ENCODE assay signal across 18 mouse cellular contexts in the genomic region with DNA sequence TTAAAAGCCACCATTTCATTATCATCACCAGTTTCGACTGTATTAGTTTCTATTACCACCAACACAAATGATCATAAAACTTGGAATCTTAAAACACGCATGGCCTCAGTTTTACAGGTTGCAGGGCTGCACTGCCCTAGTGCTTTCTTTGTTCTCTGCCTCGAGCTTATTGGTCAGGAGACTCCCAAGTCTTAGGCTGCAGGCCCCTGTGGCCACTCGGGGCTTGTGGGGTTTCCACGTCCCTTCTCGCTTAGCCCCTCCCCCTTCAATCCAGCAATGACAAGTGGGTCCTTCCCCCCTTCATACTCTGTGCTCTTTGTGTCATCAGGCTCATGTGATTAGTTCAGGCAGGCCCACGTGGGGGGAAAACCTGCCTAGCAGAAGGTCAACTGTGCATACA.
DNase-seq lines count a peak whose midpoint lies in the region; ATAC-seq and TF ChIP-seq lines count a peak whose summit lies in the region.
"Had no signal": no experiment of that assay in that cellular context is flagged by ENCODE, and none has a peak within 500 bp of the region (broad histone marks: within the 10 kb centered on the region; RNA-seq: fewer than 3 reads in every experiment).

No protein-coding gene starts in this region.

- H3K36me3 ChIP-seq in forebrain, embryonic 10.5 days (replicated peaks) = no peaks in the 10 kb centered on the region
- H3K36me3 ChIP-seq in forebrain, embryonic 15.5 days = 0 out of 2 replicates have a peak, but pooled peaks cover 2% of the 10 kb centered on the region
- no peaks in the 10 kb centered on the region for H3K36me3 ChIP-seq in hindbrain, embryonic 10.5 days
- no peaks in the 10 kb centered on the region for H3K36me3 ChIP-seq in hindbrain, postnatal 0 days (ENCODE audit: insufficient read depth, low read length)
- no peaks in the 10 kb centered on the region for H3K36me3 ChIP-seq in embryonic facial prominence, embryonic 13.5 days
- no peaks in the 10 kb centered on the region for H3K36me3 ChIP-seq in limb, embryonic 14.5 days (ENCODE audit: control insufficient read depth, insufficient read depth, low read length)
- H3K36me3 ChIP-seq: liver, embryonic 12.5 days; neural tube, embryonic 13.5 days had no signal

- no peak overlapping the region for H3K4me2 ChIP-seq in forebrain, embryonic 15.5 days (replicated peaks)
- no peak overlapping the region for H3K4me2 ChIP-seq in hindbrain, postnatal 0 days (ENCODE audit: low read depth, low read length)
- H3K4me2 ChIP-seq in embryonic facial prominence, embryonic 13.5 days = no peak overlapping the region
- H3K4me2 ChIP-seq in limb, embryonic 14.5 days (replicated peaks; ENCODE audit: low read depth, low read length, severe bottlenecking) = no peak overlapping the region
- H3K4me2 ChIP-seq: liver, embryonic 12.5 days; neural tube, embryonic 13.5 days had no signal

- no peak for TF ChIP-seq CTCF in hindbrain, postnatal 0 days (IDR thresholded peaks at IDR 0.05; ENCODE audit: low read depth)

- 65% methylated on average over 7 of the region's 7 CpGs for WGBS in forebrain, embryonic 10.5 days
- WGBS in forebrain, embryonic 15.5 days = 45% methylated on average over 7 of the region's 7 CpGs
- 58% methylated on average over 7 of the region's 7 CpGs for WGBS in hindbrain, embryonic 10.5 days
- WGBS in hindbrain, postnatal 0 days = 51% methylated on average over 7 of the region's 7 CpGs
- WGBS in embryonic facial prominence, embryonic 13.5 days = 31% methylated on average over 7 of the region's 7 CpGs
- 26% methylated on average over 7 of the region's 7 CpGs for WGBS in limb, embryonic 14.5 days

- H3K9ac ChIP-seq in forebrain, embryonic 15.5 days (replicated peaks) = no peak overlapping the region
- H3K9ac ChIP-seq in hindbrain, postnatal 0 days (replicated peaks; ENCODE audit: low read length) = no peak overlapping the region
- no peak overlapping the region for H3K9ac ChIP-seq in embryonic facial prominence, embryonic 13.5 days
- no peak overlapping the region for H3K9ac ChIP-seq in limb, embryonic 14.5 days (ENCODE audit: low read depth, low read length, severe bottlenecking)
- H3K9ac ChIP-seq: liver, embryonic 12.5 days; neural tube, embryonic 13.5 days had no signal

- H3K4me3 ChIP-seq in forebrain, embryonic 10.5 days = no peak overlapping the region
- H3K4me3 ChIP-seq in forebrain, embryonic 15.5 days = no peak overlapping the region
- no peak overlapping the region for H3K4me3 ChIP-seq in hindbrain, embryonic 10.5 days
- no peak overlapping the region for H3K4me3 ChIP-seq in hindbrain, postnatal 0 days (ENCODE audit: low read length)
- no peak overlapping the region for H3K4me3 ChIP-seq in embryonic facial prominence, embryonic 13.5 days
- H3K4me3 ChIP-seq in limb, embryonic 14.5 days (replicated peaks; ENCODE audit: low read length) = no peak overlapping the region
- H3K4me3 ChIP-seq: liver, embryonic 12.5 days; neural tube, embryonic 13.5 days had no signal

- H3K27ac ChIP-seq in forebrain, embryonic 10.5 days = peak overlapping the region; percentile 44; the same call in 1 of the 2 replicates
- no peak overlapping the region for H3K27ac ChIP-seq in forebrain, embryonic 15.5 days (replicated peaks)
- H3K27ac ChIP-seq in hindbrain, embryonic 10.5 days = peak overlapping the region; percentile 30; the same call in 1 of the 2 replicates
- no peak overlapping the region for H3K27ac ChIP-seq in hindbrain, postnatal 0 days
- H3K27ac ChIP-seq in embryonic facial prominence, embryonic 13.5 days = peak overlapping the region; percentile 82
- peak overlapping the region; percentile 55 for H3K27ac ChIP-seq in limb, embryonic 14.5 days (replicated peaks; ENCODE audit: low read depth, low read length)
- H3K27ac ChIP-seq: liver, embryonic 12.5 days; neural tube, embryonic 13.5 days had no signal

- DNase-seq in forebrain, embryonic 10.5 days (ENCODE audit: extremely low spot score, low spot score) = no peak
- no peak for DNase-seq in hindbrain, embryonic 10.5 days (ENCODE audit: low spot score)
- no peak for DNase-seq in hindbrain, postnatal 0 days (ENCODE audit: low spot score)
- DNase-seq in limb, embryonic 14.5 days (ENCODE audit: low spot score) = no peak
- DNase-seq in testis, postnatal 14 days (ENCODE audit: low spot score) = no peak
- DNase-seq in testis, postnatal 10 days (ENCODE audit: low spot score) = no peak
- DNase-seq: cerebellum, adult 8-10 months; kidney, adult 18-20 months; kidney, postnatal 4 days; right cerebral cortex, postnatal 4 days; thymus, postnatal 4 days had no signal

- peaks cover 5% of the 10 kb centered on the region for H3K4me1 ChIP-seq in forebrain, embryonic 10.5 days
- H3K4me1 ChIP-seq in forebrain, embryonic 15.5 days = no peaks in the 10 kb centered on the region
- peaks cover 12% of the 10 kb centered on the region for H3K4me1 ChIP-seq in hindbrain, embryonic 10.5 days (replicated peaks)
- no peaks in the 10 kb centered on the region for H3K4me1 ChIP-seq in hindbrain, postnatal 0 days (ENCODE audit: insufficient read depth, low read length)
- peaks cover 35% of the 10 kb centered on the region for H3K4me1 ChIP-seq in embryonic facial prominence, embryonic 13.5 days
- peaks cover 22% of the 10 kb centered on the region for H3K4me1 ChIP-seq in limb, embryonic 14.5 days (ENCODE audit: control insufficient read depth, insufficient read depth, low read length)

- H3K27me3 ChIP-seq in forebrain, embryonic 10.5 days (ENCODE audit: poor library complexity, severe bottlenecking) = no peaks in the 10 kb centered on the region
- no peaks in the 10 kb centered on the region for H3K27me3 ChIP-seq in forebrain, embryonic 15.5 days
- H3K27me3 ChIP-seq in hindbrain, embryonic 10.5 days (ENCODE audit: insufficient read depth, poor library complexity, severe bottlenecking) = no peaks in the 10 kb centered on the region
- H3K27me3 ChIP-seq in hindbrain, postnatal 0 days (ENCODE audit: insufficient read depth, low read length) = no peaks in the 10 kb centered on the region
- H3K27me3 ChIP-seq in embryonic facial prominence, embryonic 13.5 days = no peaks in the 10 kb centered on the region
- H3K27me3 ChIP-seq in limb, embryonic 14.5 days (ENCODE audit: control insufficient read depth, insufficient read depth, low read length) = no peaks in the 10 kb centered on the region
- H3K27me3 ChIP-seq: liver, embryonic 12.5 days; neural tube, embryonic 13.5 days had no signal

- H3K9me3 ChIP-seq in forebrain, embryonic 10.5 days = no peaks in the 10 kb centered on the region
- no peaks in the 10 kb centered on the region for H3K9me3 ChIP-seq in forebrain, embryonic 15.5 days
- H3K9me3 ChIP-seq in hindbrain, embryonic 10.5 days = no peaks in the 10 kb centered on the region
- no peaks in the 10 kb centered on the region for H3K9me3 ChIP-seq in hindbrain, postnatal 0 days (ENCODE audit: low read length)
- no peaks in the 10 kb centered on the region for H3K9me3 ChIP-seq in embryonic facial prominence, embryonic 13.5 days
- no peaks in the 10 kb centered on the region for H3K9me3 ChIP-seq in limb, embryonic 14.5 days (ENCODE audit: control insufficient read depth, low read length)
- H3K9me3 ChIP-seq: G1E; liver, embryonic 12.5 days; neural tube, embryonic 13.5 days had no signal

- TF ChIP-seq POLR2A in limb, embryonic 14.5 days (IDR thresholded peaks at IDR 0.05; ENCODE audit: borderline replicate concordance, extremely low read depth, insufficient read depth, insufficient read length) = no peak

- no peak for ATAC-seq in forebrain, embryonic 15.5 days (replicated peaks)
- no peak for ATAC-seq in hindbrain, postnatal 0 days
- ATAC-seq in embryonic facial prominence, embryonic 13.5 days (ENCODE audit: insufficient number of reproducible peaks, insufficient read depth, low FRiP score, low TSS enrichment, low read depth) = no peak
- no peak for ATAC-seq in limb, embryonic 14.5 days (ENCODE audit: low FRiP score, low read depth)
- ATAC-seq: CD4-positive, CD25-positive, alpha-beta regulatory T cell, adult 4 months; forebrain, embryonic 14.5 days; liver, embryonic 12.5 days had no signal

Comparison
In these comparisons a context has a peak if more than half of its experiments do, and no peak if none do; other contexts are left out.
1. H3K27ac ChIP-seq: peak in forebrain, embryonic 10.5 days (single experiment), hindbrain, embryonic 10.5 days (single experiment), embryonic facial prominence, embryonic 13.5 days (single experiment) and limb, embryonic 14.5 days (single experiment); none in forebrain, embryonic 15.5 days (single experiment) and hindbrain, postnatal 0 days (single experiment).